Mouse (Mus musculus) heart, postnatal 25 days (tissue): ENCODE measurements at regions not wholly inside any gene's neighbourhood (a gene's known extent, or its start where the extent isn't known, plus 50 kb on each side); places are given as distances from the start of the nearest gene placed in this dataset.

Source experiments
- DNase-seq: peaks from one replicate; pipeline ENCODE4 v3.0.0; 2022; ENCODE audit warnings: low spot score
- intact Hi-C: fragments of 180-260 bp; cut with DNase I; formaldehyde crosslinking; loops from one replicate; pipeline ENCODE4 v1.15.1; 2025

GRCm38 (mm10) chr17:9755576-9755975 is 86.1 kb upstream of the Pabpc6 start:
- intact Hi-C loops = loop anchor here (5.0 to 10.0 kb wide), 7 partner anchors 192 to 989 kb away; no protein-coding TSS in a partner anchor
- DNase-seq = no peak

- DNase-seq = no peak
- intact Hi-C loops = loop anchor here (5.0 to 10.0 kb wide), 7 partner anchors 192 to 990 kb away; no protein-coding TSS in a partner anchor
These were observed 85.4 kb upstream of the Pabpc6 start for GRCm38 (mm10) chr17:9754884-9755405.

GRCm38 (mm10) chr17:9752848-9753247 is 83.3 kb upstream of the Pabpc6 start:
- intact Hi-C loops = loop anchor here (10.0 kb wide), 2 partner anchors 718 to 992 kb away; no protein-coding TSS in a partner anchor

GRCm38 (mm10) chr17:9751348-9752170 is 82.0 kb upstream of the Pabpc6 start:
- DNase-seq = no peak
- intact Hi-C loops = loop anchor here (10.0 kb wide), 2 partner anchors 717 to 993 kb away; no protein-coding TSS in a partner anchor

More at GRCm38 (mm10) chr17:9752848-9753247, 83.3 kb upstream of the Pabpc6 start:
- DNase-seq = no peak

GRCm38 (mm10) chr17:9750046-9750445 is 80.5 kb upstream of the Pabpc6 start:
- intact Hi-C loops = loop anchor here (10.0 kb wide), 2 partner anchors 715 to 995 kb away; no protein-coding TSS in a partner anchor
- DNase-seq = no peak

GRCm38 (mm10) chr17:9749301-9749700 is 79.8 kb upstream of the Pabpc6 start:
- intact Hi-C loops = no loop called here
- DNase-seq = no peak

- intact Hi-C loops = no loop called here
- DNase-seq = no peak
These were observed 78.4 kb upstream of the Pabpc6 start for GRCm38 (mm10) chr17:9747893-9748292.

- intact Hi-C loops = no loop called here
- no peak for DNase-seq
These were observed 73.8 kb upstream of the Pabpc6 start for GRCm38 (mm10) chr17:9743342-9743741.

- no peak for DNase-seq
- intact Hi-C loops = no loop called here
These were observed 71.8 kb upstream of the Pabpc6 start for GRCm38 (mm10) chr17:9741321-9741720.

GRCm38 (mm10) chr17:9729020-9729419 is 59.5 kb upstream of the Pabpc6 start:
- DNase-seq = no peak
- intact Hi-C loops = no loop called here

GRCm38 (mm10) chr17:9725704-9726469 is 56.4 kb upstream of the Pabpc6 start:
- intact Hi-C loops = no loop called here
- DNase-seq = no peak

- no peak for DNase-seq
- intact Hi-C loops = no loop called here
These were observed 54.0 kb upstream of the Pabpc6 start for GRCm38 (mm10) chr17:9723484-9723883.

GRCm38 (mm10) chr17:9722709-9723108 is 53.2 kb upstream of the Pabpc6 start:
- no peak for DNase-seq
- intact Hi-C loops = no loop called here
